Mouse (Mus musculus) cerebellum, adult 18-20 months (tissue): Measurements from ENCODE around the gene Pnmal1.

Experiments
- DNase-seq, 2 experiments: peaks; one replicate each; pipeline ENCODE4 v3.0.0; 2021

The Pnmal1 gene

GRCm38 (mm10) chr7:16924037-16924834 is 35.2 kb upstream of the Pnmal1 start, which contains the start of gene Calm3:
Gene Calm3, minus strand, starts transcription at chr7:16924114.
- peak; percentile 97 to 100 for DNase-seq

DNA sequence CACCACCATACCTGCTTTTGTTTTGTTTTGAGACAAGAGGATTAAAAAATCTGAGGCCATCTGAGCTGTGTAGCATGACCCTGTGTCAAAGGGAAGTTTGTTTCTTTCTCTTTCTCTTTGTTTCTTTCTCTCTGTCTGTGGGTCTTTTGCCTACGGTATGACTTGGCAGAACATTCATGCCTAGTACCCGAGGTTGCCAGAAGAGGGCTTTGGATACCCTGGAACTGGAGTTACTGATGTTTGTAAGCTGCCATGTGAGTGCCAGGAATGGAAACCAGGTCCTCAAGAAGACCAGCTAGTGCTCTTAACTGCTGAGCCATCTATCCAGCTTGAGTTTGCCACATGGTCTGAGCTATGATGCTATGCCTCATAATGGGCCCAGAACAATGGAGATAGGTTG is 31.1 kb upstream of the Pnmal1 start:
- no peak for DNase-seq

- DNase-seq = peak; percentile 86 to 87
Observed at GRCm38 (mm10) chr7:16930850-16931249, 28.6 kb upstream of the Pnmal1 start.

DNA sequence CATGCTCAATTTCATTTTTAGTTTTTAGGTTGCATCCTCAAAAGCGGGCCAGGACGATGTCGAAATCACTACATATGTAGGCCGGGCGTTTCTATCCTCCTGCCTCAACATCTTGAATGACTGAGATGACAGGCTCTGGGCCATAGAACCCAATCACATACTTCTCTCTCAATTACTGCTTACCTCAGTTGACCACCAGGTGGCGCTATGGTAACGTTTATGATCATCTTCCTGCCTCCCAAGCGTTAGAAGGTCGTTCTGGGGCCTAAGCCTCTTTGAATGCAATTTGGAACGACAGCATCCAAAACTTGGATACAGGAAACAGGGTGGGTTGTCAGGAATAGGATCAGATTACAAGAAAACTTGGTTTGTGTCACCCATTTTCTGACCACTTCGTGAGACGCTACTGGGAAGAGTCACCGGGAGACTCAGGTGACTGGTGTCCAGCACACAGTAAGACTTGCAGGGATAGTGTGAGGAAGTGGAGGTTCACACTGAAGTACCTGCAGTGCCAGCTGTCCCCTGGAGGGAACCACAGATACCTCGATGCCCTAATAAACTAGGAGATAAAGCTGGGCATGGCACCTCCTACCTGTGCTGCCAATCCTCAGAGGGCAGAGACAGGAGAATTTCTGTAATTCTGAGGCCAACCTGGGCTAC is 27.4 kb upstream of the Pnmal1 start:
- DNase-seq = peak; percentile 88 to 95

- peak; percentile 80 to 85 for DNase-seq
Observed at GRCm38 (mm10) chr7:16932704-16933577, 26.5 kb upstream of the Pnmal1 start.

DNA sequence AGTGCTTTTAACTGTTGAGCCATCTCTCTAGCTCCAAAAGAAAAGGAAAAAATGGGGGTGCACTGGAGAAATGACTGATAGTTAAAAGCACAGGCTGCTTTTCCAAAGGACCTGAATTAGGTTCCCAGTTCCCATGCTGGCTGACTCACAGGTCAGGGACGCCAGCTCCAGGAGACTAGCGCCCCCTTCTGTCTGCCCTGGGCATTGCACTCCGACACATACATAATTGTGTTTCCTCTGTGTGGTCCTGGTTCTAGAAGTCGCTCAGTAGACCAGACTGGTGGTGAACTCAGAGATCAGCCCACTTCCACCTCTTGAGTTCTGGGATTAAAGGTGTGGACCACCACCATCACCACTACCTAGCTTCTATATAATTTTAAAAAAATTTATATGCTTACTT is 22.2 kb upstream of the Pnmal1 start:
- DNase-seq = no peak

- DNase-seq = peak; percentile 45 to 50
Observed at GRCm38 (mm10) chr7:16938117-16938791, 21.2 kb upstream of the Pnmal1 start.

GRCm38 (mm10) chr7:16940292-16940691 is 19.2 kb upstream of the Pnmal1 start:
- no peak for DNase-seq

GRCm38 (mm10) chr7:16942861-16943260 is 16.6 kb upstream of the Pnmal1 start:
- DNase-seq = no peak

- DNase-seq = peak; percentile 92 to 94
Observed at GRCm38 (mm10) chr7:16944061-16944807, 15.2 kb upstream of the Pnmal1 start, which contains the start of gene Pnmal2. Gene Pnmal2, plus strand, starts transcription at chr7:16944682.

DNA sequence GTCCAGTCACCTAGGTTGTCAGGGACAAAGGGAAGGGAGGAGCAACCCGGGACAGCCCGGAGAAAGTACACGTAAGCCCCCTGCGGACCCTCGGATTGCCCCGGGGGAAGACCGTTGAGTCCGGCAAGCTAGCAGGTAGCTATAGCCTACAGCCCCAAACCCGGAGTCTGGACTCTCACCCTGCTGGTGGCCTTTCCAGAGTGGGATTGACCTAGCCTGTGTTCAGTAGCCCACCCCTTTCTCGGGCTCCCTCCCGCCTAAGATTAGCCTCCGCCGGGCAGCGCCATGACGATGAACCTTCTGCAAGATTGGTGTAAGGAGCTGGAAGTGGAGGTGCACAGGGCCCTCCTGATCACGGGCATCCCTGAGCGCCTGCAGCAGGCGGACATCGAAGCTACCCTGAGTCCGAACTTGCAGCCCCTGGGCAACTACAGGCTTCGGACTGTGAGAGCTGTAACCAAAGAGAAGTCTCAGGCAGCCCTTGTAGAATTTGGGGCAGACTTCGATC is 14.6 kb upstream of the Pnmal1 start:
- peak in 1 of 2 experiments; percentile 46 for DNase-seq

DNA sequence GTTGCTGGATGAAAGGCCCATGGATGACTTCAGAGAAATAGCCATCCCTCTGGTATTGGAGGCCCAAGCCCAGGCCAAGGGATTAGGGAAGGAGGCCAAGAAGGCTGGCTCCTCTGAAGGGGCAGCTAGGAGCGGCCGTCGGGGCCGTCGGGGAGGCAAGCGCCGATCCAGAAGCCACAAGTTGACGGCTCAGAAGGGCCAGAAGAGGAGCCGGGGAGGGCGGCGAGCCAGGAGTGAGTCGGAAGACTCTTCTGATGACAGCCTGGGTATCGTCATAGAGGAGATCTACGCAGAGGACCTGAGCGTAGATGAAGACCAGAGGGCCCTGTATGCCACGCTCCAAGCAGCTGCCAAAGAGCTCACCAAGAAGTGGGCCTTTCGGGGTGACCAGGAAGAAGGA is 14.1 kb upstream of the Pnmal1 start:
- DNase-seq = peak; percentile 59 to 67

GRCm38 (mm10) chr7:16946441-16947348 is 12.8 kb upstream of the Pnmal1 start:
- DNase-seq = peak; percentile 75 to 82

DNA sequence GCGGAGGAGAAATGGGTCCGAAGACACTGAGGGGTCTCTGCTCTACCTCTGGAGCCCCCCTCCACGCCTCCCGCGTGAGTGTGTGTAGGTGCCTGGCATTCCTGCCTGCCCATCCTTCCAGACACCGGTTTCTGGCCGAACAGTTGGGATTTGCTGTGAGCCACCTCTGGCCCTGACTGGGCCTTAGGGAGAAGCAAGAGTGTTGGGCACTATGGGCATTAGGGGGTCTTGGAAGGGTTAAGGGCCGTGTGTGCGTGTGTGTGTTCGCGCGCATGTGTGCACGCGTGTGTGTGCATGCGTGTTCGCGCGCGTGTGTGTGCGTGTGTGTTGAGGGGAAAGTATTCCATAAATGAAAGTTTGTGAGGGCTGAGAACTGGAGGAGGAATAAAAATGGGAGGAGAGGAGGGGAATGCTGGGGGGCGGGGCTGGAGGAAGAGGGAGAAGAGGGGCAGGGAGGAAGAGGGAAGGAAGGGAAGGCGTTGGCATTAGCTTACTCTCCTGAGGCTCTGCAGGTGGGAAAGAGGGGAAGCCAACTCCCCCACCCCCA is 12.1 kb upstream of the Pnmal1 start:
- DNase-seq = peak; percentile 59 to 60

DNA sequence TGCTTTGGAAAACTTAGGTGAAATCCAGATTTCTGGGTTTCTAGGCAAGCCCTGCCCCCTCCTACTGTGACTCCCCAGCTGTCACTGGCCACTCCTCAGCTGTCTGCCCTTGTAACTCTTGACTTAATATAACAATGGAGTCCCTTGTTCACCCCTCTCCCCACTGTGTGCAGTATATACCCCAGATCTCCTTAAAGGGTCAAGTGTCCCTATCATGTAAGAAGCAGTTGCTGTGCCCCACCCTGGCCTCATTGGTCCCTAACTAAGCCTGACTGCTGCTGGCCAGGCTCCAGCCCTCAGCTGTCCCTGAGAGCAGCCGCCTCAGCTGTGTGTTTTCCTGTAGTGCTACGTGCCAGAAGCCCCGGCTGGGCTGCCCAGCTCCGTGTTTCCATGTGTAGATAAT is 11.5 kb upstream of the Pnmal1 start:
- peak; percentile 51 to 60 for DNase-seq

GRCm38 (mm10) chr7:16948923-16949458 is 10.5 kb upstream of the Pnmal1 start:
- peak; percentile 32 to 45 for DNase-seq

- peak; percentile 86 to 90 for DNase-seq
Observed at GRCm38 (mm10) chr7:16949908-16950841, 9.3 kb upstream of the Pnmal1 start.

DNA sequence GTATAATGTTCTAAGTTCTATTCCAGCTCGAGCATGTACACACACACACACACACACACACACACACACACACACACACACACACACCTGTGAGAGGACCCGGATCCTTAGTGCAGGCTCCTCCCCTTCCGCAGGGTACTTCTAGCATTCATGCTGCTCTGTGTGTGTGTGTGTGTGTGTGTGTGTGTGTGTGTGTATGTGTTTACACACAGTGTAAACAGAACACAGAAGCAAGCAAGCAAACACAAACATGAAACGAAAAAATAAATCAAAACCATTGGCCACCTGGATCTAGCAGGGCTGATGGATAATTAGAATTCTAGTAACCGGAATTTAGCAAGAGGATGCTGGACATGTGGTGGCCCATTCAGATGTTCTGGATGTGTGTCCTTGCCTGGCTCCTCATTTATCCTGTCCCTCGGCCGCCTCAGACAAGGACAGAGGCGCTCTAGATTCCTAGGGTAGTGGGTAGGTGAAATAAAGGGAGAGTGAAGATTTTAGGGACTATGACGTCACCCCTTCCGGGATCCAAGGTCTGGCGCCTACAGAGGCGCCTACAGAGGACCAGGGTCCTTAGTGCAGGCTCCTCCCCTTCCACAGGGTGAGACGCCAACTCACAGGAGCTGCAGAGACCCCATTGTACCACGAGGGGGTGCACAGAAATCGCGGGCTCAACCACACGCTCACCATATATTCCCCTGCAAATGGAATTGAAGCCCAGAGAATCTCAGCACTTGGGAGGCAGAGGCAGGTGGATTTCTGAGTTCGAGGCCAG is 8.4 kb upstream of the Pnmal1 start:
- DNase-seq = peak; percentile 81 to 82
